Mouse (Mus musculus): ENCODE results near the gene Sh3d19.
"Not testable (repeated sequence)": the region's sequence is repeated elsewhere in the genome, so short reads cannot be mapped to it uniquely, and the experiment has no call there.

Gene Sh3d19

GRCm38 (mm10) chr3:85980036-85980435 is 9.1 kb downstream of the Sh3d19 start:
- DNase-seq (ENCODE audit: low spot score), result no peak

DNA sequence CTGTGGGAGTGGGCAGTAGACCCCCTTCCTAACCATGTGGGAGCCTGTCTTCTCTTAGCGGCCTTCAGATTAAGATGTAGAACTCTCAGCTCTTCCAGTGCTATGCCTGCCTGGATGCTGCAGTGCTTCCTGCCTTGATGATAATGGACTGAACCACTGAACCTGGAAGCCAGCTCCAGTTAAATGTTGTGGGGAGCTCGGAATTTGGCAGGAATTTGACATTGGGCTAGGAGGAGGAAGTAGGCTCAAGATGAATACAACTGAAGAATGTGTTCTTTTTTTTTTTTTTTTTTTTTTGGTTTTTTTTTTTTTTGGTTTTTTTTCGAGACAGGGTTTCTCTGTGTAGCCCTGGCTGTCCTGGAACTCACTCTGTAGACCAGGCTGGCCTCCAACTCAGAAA is 10.9 kb downstream of the Sh3d19 start:
- not testable (repeated sequence) for DNase-seq (ENCODE audit: low spot score)

GRCm38 (mm10) chr3:85984537-85984936 is 13.6 kb downstream of the Sh3d19 start:
- no peak for DNase-seq (ENCODE audit: low spot score)

DNA sequence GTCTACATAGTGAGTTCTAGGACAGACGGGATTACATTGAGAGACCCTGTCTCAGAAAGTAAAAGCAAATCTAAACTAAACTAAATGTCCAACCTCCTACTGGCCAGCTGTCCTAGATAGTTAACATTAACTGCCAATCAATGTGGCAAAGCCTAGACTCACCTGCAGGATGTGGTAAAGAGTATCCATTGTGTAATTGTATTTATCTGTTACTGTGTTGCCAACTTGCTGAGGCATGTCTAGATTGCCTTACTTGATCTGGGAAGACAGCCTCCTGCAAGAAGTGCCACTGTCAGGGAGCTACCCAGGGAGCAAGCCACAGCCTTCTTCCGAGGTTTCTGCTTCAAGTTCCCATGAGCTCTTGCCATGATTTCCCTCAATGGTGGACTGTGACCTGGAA is 16.3 kb downstream of the Sh3d19 start:
- no peak for DNase-seq (ENCODE audit: low spot score)

DNA sequence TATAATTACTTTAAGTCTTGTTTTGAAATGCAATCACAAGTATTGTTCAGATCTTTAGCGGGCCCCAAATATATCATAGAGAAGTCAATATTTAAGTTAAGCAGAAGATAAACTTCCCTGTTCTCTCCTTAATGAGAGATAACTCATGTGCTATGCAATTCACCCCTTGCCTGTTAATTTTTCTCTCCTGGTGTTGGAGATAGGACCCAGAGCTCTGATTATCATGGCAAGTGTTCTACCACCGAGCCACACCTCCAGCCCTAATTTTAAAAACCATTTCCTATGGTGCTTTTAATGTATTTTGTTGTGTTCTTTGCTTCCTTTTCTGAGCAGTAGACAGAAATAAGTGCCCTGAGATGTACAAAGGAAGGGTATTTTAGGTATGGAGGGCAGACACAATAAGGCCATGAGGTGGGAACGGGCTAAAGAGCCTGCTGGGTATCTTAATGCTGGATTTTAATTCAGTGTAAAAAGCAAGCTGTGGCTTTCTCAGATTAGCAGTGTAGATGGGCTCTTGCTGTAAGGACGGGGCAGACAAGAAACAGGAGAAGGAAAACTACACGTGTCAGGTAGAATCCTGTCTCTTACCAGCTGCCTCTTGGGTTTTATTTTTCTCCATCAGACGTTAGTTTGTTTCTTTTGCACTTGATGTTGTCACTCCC is 20.4 kb downstream of the Sh3d19 start:
- no peak for DNase-seq (ENCODE audit: low spot score)

- DNase-seq (ENCODE audit: low spot score), result no peak
Measured at GRCm38 (mm10) chr3:85991802-85992156, 20.9 kb downstream of the Sh3d19 start.

GRCm38 (mm10) chr3:85993744-85994143 is 22.8 kb downstream of the Sh3d19 start:
- DNase-seq (ENCODE audit: low spot score), result no peak

DNA sequence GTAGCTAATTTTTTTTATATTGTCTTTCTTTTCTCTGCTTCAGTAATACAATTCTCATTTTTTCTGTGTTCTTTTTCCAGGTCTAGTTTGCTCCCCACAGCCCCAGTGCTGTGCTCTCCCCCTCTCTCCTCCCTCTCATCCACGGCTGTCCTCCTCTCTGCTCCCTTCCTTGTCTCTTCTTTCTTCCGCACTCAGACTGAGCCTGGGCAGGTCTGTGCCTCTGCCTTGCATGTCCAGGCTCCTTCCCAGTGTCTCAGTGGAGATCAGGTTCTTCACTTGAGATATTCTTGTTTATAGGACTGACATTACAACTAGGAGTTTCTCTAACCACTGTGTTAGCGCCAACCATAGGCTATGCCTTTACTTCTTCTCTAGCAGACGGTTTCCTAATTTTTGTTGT is 23.7 kb downstream of the Sh3d19 start:
- no peak for DNase-seq (ENCODE audit: low spot score)

DNA sequence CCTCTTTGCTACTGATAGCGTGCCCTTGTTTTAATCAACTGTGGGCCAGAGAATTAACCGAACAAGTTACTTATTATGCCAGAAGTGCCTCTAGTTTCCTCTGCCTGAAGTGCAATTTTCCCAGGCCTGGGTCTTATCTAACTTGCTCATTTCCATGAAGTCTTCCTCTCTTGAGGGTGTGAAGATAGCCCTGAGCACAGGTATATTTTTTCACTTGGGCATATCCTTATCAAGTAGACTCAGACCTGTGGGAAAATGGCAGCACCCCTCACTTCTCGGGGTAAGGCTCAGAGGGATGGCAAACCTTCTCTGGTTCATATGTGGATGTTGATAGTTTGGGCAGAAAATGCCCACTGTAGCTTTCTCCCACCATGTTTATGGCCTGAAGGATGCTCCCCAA is 30.4 kb downstream of the Sh3d19 start:
- DNase-seq (ENCODE audit: low spot score), result no peak

GRCm38 (mm10) chr3:86002423-86002822 is 31.5 kb downstream of the Sh3d19 start, which contains the start of gene Prss48:
Prss48 (minus strand) TSS chr3:86002491.
- no peak for DNase-seq (ENCODE audit: low spot score)

DNA sequence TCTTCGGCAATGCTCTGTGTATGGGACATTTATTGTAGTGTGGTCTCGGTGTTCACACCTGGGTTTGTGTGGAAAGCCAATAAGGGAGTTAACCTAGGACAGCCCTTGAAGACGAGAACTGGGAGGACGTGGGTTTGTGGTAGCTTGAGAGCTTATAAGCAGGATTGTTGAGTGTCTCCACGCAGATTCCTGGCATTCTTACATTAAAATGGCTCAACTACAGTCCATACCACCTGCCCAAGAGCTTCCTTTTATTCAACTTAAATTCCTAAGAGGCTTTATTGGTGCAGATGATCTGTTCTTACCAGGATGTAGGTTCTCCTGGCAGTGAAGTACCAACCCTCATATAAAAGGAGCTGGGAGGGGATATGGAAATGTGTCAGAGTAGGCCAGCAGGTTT is 32.0 kb downstream of the Sh3d19 start:
- no peak for DNase-seq (ENCODE audit: low spot score)

DNA sequence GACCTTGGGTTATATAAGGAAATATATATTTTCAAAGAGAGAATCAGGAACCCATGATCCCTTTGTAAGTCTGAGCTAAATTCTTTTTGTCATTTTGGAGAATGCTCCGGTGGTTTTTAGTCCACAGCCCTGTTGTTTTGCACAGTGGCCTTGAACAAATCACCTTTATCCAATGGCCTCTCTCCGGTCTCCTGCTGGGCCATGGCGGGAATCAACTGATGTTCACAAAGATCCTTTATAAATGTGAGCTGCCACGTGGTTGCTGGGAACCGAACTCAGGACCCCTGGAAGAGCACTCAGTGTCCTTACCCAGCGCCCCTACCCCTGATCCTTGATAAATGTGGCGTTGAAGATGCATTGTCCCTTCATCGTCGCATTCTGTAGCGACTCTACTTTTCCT is 33.8 kb downstream of the Sh3d19 start:
- no peak for DNase-seq (ENCODE audit: low spot score)

- no peak for DNase-seq (ENCODE audit: low spot score)
Measured at GRCm38 (mm10) chr3:86010618-86011017, 39.7 kb downstream of the Sh3d19 start.

GRCm38 (mm10) chr3:86011373-86011772 is 40.5 kb downstream of the Sh3d19 start:
- DNase-seq (ENCODE audit: low spot score), result no peak

GRCm38 (mm10) chr3:86011833-86012232 is 40.9 kb downstream of the Sh3d19 start:
- DNase-seq (ENCODE audit: low spot score), result no peak

GRCm38 (mm10) chr3:86013837-86014236 is 42.9 kb downstream of the Sh3d19 start:
- no peak for DNase-seq (ENCODE audit: low spot score)

- DNase-seq (ENCODE audit: low spot score), result no peak
Measured at GRCm38 (mm10) chr3:86016965-86017364, 46.1 kb downstream of the Sh3d19 start.

- DNase-seq (ENCODE audit: low spot score), result no peak
Measured at GRCm38 (mm10) chr3:86017484-86017883, 46.6 kb downstream of the Sh3d19 start.

GRCm38 (mm10) chr3:86020921-86021650 is 50.2 kb downstream of the Sh3d19 start:
- DNase-seq (ENCODE audit: low spot score), result no peak

GRCm38 (mm10) chr3:86021651-86022050 is 50.7 kb downstream of the Sh3d19 start:
- DNase-seq (ENCODE audit: low spot score), result no peak

DNA sequence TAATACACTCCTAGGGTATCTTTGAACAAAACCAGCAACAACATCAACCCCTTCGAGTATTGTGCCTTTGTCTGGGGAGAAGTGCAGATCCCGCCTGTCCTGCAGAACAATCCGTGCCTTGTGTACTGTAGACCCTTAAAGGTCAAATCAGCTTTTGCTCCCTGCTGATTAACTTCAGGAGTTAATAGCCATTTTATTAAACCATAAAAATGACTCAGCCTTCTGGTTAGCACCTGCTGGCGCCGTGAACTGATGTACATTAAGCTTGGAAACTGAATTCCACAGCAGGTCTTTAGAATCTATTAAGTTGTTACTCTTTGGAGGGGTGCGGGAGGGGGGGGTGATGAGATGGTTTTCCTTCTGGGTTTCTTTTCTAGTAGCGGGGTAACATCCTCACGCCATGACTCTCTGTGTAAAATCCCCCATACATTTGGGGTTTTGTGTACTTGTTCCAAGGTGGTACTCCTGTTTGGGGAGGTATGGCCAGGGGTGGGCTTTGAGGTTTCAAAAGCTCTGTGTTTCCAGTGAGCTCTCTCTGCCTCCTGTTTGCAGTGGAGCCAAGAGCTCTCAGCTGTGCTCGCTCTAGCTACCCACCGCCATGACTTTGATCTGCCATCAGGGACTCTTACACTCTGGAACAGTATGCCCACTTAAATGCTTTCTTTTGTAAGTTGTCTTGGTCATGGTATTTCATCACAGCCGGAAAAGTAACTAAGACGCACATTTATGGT is 53.3 kb downstream of the Sh3d19 start:
- DNase-seq (ENCODE audit: low spot score), result no peak

DNA sequence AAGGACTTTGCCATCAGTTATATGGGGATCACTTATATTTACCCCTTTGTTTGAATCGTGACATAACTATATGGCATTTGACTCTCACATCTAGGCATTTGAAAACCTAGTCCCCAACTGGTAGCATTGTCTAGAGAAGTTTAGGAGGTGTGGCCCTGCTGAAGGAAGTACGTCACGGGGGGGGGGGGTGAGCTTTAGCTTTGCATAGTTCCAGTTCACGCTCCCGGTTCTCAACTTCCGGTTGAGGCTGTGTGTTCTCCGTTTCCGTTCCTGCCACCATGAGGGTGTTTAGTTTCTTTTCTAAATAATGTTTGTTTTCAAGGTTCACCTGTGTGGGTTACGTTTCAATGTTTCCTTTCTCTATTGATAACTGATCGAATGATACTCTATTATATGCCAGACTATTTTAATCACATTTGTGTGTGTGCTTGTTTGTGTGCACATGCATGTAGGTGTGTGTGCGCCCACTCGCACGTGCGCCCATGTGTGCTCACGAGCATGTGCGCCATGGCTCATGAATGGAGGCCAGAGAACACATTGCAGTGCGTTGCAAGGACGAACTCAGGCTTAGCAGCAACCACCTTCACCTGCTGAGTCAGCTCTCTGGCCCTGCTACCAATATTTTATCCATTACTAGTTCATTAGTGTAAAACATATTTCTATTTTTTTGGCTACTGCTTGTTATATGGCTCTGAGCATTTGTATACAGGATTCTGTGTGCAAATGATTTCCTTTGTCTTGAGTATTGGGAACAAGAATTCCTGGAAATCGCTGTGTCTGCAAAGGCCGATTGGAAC is 54.6 kb downstream of the Sh3d19 start:
- no peak for DNase-seq (ENCODE audit: low spot score)

All from T-cell, adult 2 months (primary cell).